Mouse (Mus musculus) spleen, adult 2 months (tissue): ENCODE measurements at regions not wholly inside any gene's neighbourhood (a gene's known extent, or its start where the extent isn't known, plus 50 kb on each side); places are given as distances from the start of the nearest gene placed in this dataset.

ENCODE experiments used
- CTCF ChIP-seq: fragments of 200-500 bp; IDR thresholded peaks from 2 replicates; pipeline ENCODE4 v1.5.1; 2011; ENCODE audit warnings: mild to moderate bottlenecking, inconsistent platforms; ENCODE audit not compliant: insufficient read depth, insufficient read length, insufficient replicate concordance; ENCODE audit errors: extremely low read depth
- POLR2A ChIP-seq: fragments of 200-500 bp; IDR thresholded peaks from 2 replicates; pipeline ENCODE4 v1.6.1; 2011; ENCODE audit warnings: low read depth, low read length, inconsistent platforms

DNA sequence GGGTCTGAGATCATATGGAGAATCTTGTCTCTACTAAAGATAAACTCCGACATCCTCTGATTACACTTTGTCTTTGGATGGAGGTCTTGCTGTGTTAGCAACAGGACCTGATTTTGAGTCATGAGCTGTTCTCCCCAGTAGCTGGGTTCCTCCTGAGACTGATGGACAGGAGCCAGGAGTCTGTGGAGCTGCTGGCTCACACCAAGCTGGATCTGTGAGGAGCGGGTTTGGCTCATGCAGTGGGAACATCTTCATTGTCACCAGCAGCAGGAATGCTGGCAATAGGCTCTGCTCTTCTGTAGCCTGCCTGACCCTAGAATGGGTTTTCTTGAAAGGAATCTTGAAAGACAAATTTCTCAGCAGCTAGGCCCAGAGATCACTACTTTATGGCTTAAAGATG, 524.2 kb upstream of the Id2 start:
- TF ChIP-seq CTCF: no peak
- TF ChIP-seq POLR2A: no peak
